Mouse (Mus musculus) forebrain, embryonic 15.5 days (tissue): ENCODE results near the gene Eif3m. TPM values are rescaled to one million over a fixed set of nuclear protein-coding genes. Genes with fewer than 3 reads are reported as not detected.

Experiments used
- ATAC-seq: fragments of 200-750 bp; cut with Nextera tagmentation; replicated peaks from 2 replicates; pipeline ENCODE4 v1.8.0; 2017; ENCODE audit warnings: mild to moderate bottlenecking, moderate TSS enrichment, moderate library complexity
- H3K27ac ChIP-seq: fragments of 300-500 bp; sonication (generic); replicated peaks from 2 replicates; pipeline ENCODE4 v1.5.1; 2015; ENCODE audit warnings: mild to moderate bottlenecking, inconsistent platforms
- H3K27me3 ChIP-seq: fragments of 300-500 bp; sonication (generic); 2 replicates; pipeline ENCODE4 v1.6.1; 2015; ENCODE audit warnings: inconsistent platforms
- H3K36me3 ChIP-seq: fragments of 300-500 bp; sonication (generic); 2 replicates; pipeline ENCODE4 v1.6.1; 2015; ENCODE audit warnings: mild to moderate bottlenecking, inconsistent platforms
- H3K4me1 ChIP-seq: fragments of 300-500 bp; sonication (generic); 2 replicates; pipeline ENCODE4 v1.6.1; 2015; ENCODE audit warnings: inconsistent platforms
- H3K4me2 ChIP-seq: fragments of 300-500 bp; sonication (generic); replicated peaks from 2 replicates; pipeline ENCODE4 v1.6.1; 2015; ENCODE audit warnings: mild to moderate bottlenecking, inconsistent platforms
- H3K4me3 ChIP-seq: fragments of 300-500 bp; sonication (generic); 2 replicates; pipeline ENCODE4 v1.5.1; 2015; ENCODE audit warnings: mild to moderate bottlenecking, inconsistent platforms
- H3K9ac ChIP-seq: fragments of 300-500 bp; sonication (generic); replicated peaks from 2 replicates; pipeline ENCODE4 v1.6.1; 2015; ENCODE audit warnings: mild to moderate bottlenecking, inconsistent platforms
- H3K9me3 ChIP-seq: fragments of 300-500 bp; sonication (generic); 2 replicates; pipeline ENCODE4 v1.6.1; 2016; ENCODE audit warnings: inconsistent platforms
- WGBS: fragments of 180-500 bp; shearing (Covaris S2); methylation state at CpG from one replicate; pipeline ENCODE4 v1.1.7; 2015; ENCODE audit warnings: mixed read lengths; 5-methylcytosine and 5-hydroxymethylcytosine counted together
- polyA plus RNA-seq: library from polyadenylated mRNA; unstranded; fragments of >200 nt; fragmentation: Nextera tagmentation; extraction: Ambion mirVana; gene quantifications from 2 replicates; pipeline ENCODE4 v1.2.1, GENCODE M21; 2015

Eif3m gene
- polyA plus RNA-seq = 199 and 201 TPM in 2 replicates

DNA sequence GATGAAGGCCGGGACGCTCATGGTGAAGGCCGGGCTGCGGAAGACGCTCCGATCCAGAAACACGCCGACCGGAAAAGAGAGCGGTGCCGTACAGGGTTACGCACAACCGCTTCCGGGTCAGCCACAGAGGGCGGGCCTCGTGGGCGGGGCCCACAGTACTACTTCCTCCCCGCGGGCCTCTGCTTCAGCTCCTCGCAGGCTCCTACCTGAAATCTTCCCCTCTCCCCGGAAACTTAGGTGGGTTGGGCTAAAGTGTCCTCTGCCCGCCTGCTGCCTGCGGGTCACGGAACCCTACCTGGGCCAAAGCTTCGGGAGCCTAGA lies at the start of gene Eif3m:
TSS of gene Eif3m (minus strand) at position 114 of the 321 bp plus-strand sequence.
- under 1% methylated on average over 25 of the region's 25 CpGs for WGBS
- H3K27ac ChIP-seq = peak within 1 kb of the TSS; percentile 90
- H3K9ac ChIP-seq = peak within 1 kb of the TSS; percentile 71
- H3K4me1 ChIP-seq = peaks cover 19% of the 10 kb centered on the region
- no peaks in the 10 kb centered on the region for H3K9me3 ChIP-seq
- peaks cover 13% of the 10 kb centered on the region for H3K36me3 ChIP-seq
- H3K4me3 ChIP-seq = peak within 1 kb of the TSS; percentile 91
- peak; percentile 100 for ATAC-seq
- peak within 1 kb of the TSS; percentile 63 for H3K4me2 ChIP-seq
- no peaks in the 10 kb centered on the region for H3K27me3 ChIP-seq

DNA sequence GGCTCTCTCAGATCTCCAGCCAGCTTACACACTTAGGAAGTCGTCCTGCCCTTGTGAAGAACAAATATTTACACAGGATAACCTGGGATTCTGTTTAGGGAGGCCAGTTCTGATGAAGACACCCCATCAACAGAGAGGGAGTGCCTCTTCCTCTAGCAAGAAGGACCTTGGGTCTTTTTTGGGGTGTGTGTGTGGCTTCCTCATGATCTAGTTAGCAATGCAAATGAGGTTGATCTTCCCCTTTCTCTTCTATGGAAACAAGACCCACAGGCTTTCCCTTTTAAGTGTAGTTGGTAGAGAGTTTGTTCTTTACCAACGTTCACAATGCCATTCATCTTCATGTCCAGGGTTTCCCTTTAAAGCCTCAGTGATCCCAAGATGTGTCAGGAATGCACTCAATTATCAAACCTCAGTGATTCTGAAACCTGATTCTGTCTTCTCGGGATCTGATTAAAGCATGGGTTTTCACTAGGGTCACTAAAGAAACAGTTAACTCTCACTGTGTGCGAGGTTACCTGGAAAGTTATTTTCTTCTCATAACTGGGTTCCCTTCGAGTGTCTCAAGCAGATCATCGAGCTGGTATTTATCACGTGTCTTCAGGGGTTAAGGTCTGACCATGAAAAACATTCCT lies 46.0 kb upstream of the Eif3m start:
- H3K27ac ChIP-seq = no peak overlapping the region
- H3K4me3 ChIP-seq = no peak overlapping the region
- 49% methylated on average over 7 of the region's 7 CpGs for WGBS
- no peaks in the 10 kb centered on the region for H3K4me1 ChIP-seq
- no peak for ATAC-seq
- H3K4me2 ChIP-seq = no peak overlapping the region
- no peaks in the 10 kb centered on the region for H3K36me3 ChIP-seq
- H3K9me3 ChIP-seq = no peaks in the 10 kb centered on the region
- H3K9ac ChIP-seq = no peak overlapping the region
- no peaks in the 10 kb centered on the region for H3K27me3 ChIP-seq

DNA sequence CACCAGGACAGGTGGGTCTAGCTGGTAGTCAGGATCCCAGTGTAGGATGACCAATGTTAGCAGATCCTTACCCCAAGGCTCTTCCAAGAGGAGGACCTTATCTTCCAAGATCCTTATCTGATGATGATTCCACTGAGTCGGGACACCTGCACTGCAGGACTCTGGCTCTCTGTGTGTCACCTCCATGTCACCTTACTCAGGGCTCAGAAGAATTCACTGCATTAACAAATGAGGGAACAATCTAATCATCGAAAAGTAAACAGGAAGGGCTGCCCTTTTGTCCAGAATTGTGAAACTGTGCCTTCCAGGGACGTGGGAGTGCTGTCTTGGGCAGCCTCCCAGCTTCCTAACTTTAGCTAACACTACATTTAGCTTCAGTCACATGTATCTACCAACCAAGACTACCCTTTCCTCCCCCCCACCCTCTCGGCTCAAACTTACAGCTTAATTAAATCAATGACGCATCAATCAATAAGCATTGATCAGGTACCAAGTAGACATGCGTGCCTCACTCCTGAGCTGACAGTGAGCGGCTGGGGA lies 41.8 kb upstream of the Eif3m start:
- Histone ChIP-seq H3K4me3 (no peak overlapping the region), H3K9me3 (no peaks in the 10 kb centered on the region), H3K36me3 (no peaks in the 10 kb centered on the region), H3K4me1 (no peaks in the 10 kb centered on the region), H3K27ac (no peak overlapping the region), H3K27me3 (no peaks in the 10 kb centered on the region), H3K4me2 (no peak overlapping the region), H3K9ac (no peak overlapping the region)
- ATAC-seq = no peak
- 84% methylated on average over 7 of the region's 7 CpGs for WGBS

DNA sequence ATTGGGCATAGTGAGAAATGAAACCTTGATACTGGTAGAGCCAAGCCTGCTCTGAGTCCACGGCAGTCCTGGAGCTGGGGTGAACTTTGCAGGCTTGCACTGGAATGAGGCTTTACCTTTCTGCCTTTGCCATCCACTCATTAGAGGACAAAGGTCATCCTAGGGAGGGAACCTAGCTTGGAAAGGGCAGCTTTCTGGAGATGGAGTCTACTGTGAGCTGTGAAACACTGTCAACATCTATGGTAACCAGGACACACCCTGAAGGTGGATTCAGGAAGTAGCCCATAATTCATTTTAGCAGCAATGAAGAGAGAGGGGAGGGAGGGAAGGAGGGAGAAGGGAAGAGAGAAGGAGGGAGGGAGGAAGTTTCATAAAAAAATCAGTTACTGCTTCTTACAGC lies 38.6 kb upstream of the Eif3m start:
- no peaks in the 10 kb centered on the region for H3K4me1 ChIP-seq
- no peak for ATAC-seq
- no peaks in the 10 kb centered on the region for H3K9me3 ChIP-seq
- H3K9ac ChIP-seq = no peak overlapping the region
- no peaks in the 10 kb centered on the region for H3K36me3 ChIP-seq
- H3K4me3 ChIP-seq = no peak overlapping the region
- no peak overlapping the region for H3K4me2 ChIP-seq
- no peak overlapping the region for H3K27ac ChIP-seq
- no peaks in the 10 kb centered on the region; the same call in 1 of the 2 replicates for H3K27me3 ChIP-seq
- 85% methylated on average over 1 of the region's 1 CpGs for WGBS

DNA sequence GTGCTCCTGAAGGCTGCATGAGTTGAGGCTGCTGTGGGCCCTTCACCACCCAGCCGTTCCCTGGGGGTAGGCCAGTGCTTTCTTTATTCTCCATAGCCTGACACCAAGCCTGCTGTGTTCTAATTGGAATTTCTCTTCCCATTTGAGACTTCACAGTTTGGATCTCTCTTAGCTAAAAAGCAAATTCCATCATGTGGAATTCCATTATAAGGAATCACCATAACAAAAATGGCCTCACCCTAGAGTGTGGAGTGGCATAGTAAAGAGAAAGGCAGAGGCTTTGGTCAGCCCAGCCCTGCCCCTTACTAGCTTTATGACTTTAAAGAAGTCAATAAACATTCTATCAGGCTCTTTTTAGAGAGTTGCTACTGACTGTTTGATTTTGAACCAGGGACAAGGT lies 31.4 kb upstream of the Eif3m start:
- no peaks in the 10 kb centered on the region for H3K4me1 ChIP-seq

DNA sequence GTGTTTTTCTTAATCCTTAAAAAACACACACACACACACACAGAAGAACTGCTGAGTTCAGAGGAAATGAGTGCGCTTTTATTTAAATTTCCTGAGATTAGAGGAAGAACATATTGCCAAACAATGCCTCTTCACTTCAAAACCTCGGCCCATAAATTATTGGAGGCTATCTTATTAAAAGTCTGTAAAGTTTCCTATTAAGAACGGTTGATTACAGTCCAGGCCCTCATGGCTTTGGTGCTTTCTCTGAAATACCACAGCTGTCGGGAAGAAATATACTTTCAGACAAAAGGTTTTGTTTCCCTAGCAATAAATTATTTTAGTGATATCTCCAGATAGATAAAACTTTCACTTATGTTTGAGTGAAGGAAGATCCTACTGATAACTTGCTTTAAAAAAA lies 26.3 kb upstream of the Eif3m start:
- no peak for ATAC-seq
- no peak overlapping the region for H3K4me2 ChIP-seq
- no peaks in the 10 kb centered on the region for H3K27me3 ChIP-seq
- 65% methylated on average over 4 of the region's 4 CpGs for WGBS
- no peak overlapping the region for H3K4me3 ChIP-seq
- H3K9me3 ChIP-seq = no peaks in the 10 kb centered on the region
- no peaks in the 10 kb centered on the region for H3K4me1 ChIP-seq
- H3K27ac ChIP-seq = no peak overlapping the region
- no peaks in the 10 kb centered on the region for H3K36me3 ChIP-seq
- H3K9ac ChIP-seq = no peak overlapping the region

More for the DNA sequence above, 31.4 kb upstream of the Eif3m start:
- no peaks in the 10 kb centered on the region; the same call in 1 of the 2 replicates for H3K27me3 ChIP-seq
- H3K9ac ChIP-seq = no peak overlapping the region
- H3K4me2 ChIP-seq = no peak overlapping the region
- H3K36me3 ChIP-seq = no peaks in the 10 kb centered on the region
- no peak overlapping the region for H3K4me3 ChIP-seq
- H3K27ac ChIP-seq = no peak overlapping the region
- no peaks in the 10 kb centered on the region for H3K9me3 ChIP-seq
- no peak for ATAC-seq
- WGBS = 44% methylated on average over 1 of the region's 1 CpGs

DNA sequence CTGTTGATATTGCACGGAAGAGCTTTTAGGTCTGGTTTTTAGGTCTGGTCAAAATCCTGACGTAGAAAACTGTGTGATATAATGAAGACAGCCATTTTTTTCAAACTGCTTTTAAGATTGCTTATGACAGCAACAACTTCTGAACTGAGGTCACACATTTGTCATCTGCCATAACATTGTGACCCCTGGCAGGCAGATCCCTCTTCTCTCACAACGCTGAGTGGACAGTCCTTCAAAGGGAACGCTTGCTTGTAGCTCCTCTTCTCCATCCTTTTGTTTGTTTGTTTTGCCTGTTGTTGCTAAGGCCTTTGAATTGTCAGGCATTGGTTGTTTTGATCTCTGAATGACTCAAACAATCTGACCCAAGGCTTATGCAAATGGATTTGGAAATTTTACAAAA lies 24.0 kb upstream of the Eif3m start:
- no peaks in the 10 kb centered on the region for H3K9me3 ChIP-seq
- 79% methylated on average over 4 of the region's 4 CpGs for WGBS
- no peaks in the 10 kb centered on the region for H3K27me3 ChIP-seq
- H3K27ac ChIP-seq = no peak overlapping the region
- no peak overlapping the region for H3K4me2 ChIP-seq
- H3K36me3 ChIP-seq = no peaks in the 10 kb centered on the region
- H3K4me1 ChIP-seq = no peaks in the 10 kb centered on the region
- no peak overlapping the region for H3K4me3 ChIP-seq
- no peak for ATAC-seq
- H3K9ac ChIP-seq = no peak overlapping the region

DNA sequence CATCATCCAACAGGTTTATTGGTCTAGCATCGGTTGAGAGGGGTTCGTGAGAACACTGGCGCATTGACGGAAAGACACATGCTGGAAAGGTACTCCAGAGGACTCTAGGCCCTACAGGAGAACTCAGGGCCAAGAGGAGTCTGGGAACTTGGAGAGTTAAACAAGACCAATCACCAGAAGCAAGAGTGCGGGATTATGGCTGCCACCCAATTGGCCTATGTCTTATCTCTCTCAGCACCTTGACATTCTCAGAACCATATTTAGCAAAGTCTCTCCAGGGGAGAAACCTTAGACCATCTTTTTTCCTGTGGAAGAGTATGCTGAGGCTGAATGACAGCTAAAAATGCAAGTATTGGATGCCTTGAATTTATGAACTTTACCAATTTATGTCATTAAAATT lies 22.0 kb upstream of the Eif3m start:
- H3K4me1 ChIP-seq = no peaks in the 10 kb centered on the region

DNA sequence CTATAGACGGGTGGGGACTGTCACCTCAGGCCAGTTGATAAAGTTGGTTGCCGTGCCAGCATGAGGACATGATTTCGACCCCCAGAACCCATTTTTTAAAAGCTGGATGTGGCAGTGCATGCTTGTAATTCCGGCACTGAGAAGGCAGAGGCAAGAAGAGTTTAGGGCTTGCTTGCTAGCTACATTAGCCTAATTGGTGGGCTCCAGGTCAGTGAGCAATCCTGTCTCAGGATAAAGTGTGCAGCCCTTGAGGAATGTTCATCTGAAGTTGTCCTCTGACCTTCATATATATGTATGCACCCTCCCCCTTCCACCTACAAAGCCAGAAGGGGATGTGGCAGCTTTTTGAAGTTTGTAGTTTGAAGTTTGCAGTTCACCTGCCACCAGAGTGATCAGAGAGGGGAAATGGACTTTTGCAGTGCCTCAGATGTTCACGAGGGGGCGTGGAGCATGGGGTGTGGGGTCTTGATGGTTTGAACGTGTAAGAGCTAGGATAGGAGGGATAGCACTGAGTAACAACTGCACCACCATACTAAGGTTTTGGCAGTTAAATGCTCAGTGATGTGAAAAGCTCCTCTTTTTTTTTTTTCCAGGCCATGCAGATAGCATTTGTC lies 21.2 kb upstream of the Eif3m start:
- Histone ChIP-seq H3K36me3 (no peaks in the 10 kb centered on the region), H3K4me2 (no peak overlapping the region), H3K4me3 (no peak overlapping the region), H3K9ac (no peak overlapping the region), H3K27me3 (no peaks in the 10 kb centered on the region), H3K9me3 (no peaks in the 10 kb centered on the region), H3K27ac (no peak overlapping the region), H3K4me1 (no peaks in the 10 kb centered on the region)
- ATAC-seq = no peak
- WGBS = 83% methylated on average over 7 of the region's 7 CpGs

More for the DNA sequence above, 22.0 kb upstream of the Eif3m start:
- Histone ChIP-seq H3K4me2 (no peak overlapping the region), H3K27me3 (no peaks in the 10 kb centered on the region), H3K9ac (no peak overlapping the region), H3K9me3 (no peaks in the 10 kb centered on the region), H3K4me3 (no peak overlapping the region), H3K27ac (no peak overlapping the region), H3K36me3 (no peaks in the 10 kb centered on the region)
- ATAC-seq = no peak
- WGBS = 96% methylated on average over 5 of the region's 5 CpGs

DNA sequence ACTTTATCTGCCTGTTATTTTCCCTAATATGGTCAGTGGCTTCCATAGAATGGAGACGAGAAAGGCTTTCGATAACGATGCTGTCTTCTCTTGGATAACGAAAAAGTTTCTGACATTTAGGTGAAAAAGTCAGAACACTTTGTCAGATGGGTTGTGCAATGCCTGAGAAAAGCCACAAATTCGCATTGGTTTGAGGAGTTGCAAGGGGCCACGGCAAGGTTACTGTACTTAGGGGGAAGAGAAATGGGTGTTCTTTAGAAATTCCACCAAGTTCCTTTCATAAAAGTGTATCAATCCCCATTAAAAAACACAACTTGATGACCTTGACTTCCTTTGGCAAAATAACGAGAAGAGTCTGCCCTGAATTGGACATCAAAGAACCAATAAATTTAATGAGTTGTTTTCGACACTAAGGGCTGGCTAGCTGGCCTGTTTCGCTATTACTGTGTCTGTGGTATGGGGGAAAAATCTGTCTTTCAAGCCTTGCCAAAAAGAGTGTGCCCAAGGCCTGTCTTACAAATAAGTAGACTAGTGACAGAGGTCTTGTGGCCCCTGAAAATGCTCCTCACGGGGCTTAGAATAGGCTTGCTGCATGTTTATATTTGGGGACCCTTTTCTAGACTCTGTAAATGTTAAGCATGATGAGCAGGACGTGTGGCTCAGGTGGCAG lies 19.7 kb upstream of the Eif3m start:
- Histone ChIP-seq H3K9me3 (no peaks in the 10 kb centered on the region), H3K4me3 (no peak overlapping the region), H3K36me3 (no peaks in the 10 kb centered on the region), H3K27me3 (no peaks in the 10 kb centered on the region), H3K4me2 (no peak overlapping the region), H3K27ac (no peak overlapping the region), H3K9ac (no peak overlapping the region), H3K4me1 (no peaks in the 10 kb centered on the region)
- no peak for ATAC-seq
- WGBS = 51% methylated on average over 11 of the region's 11 CpGs

DNA sequence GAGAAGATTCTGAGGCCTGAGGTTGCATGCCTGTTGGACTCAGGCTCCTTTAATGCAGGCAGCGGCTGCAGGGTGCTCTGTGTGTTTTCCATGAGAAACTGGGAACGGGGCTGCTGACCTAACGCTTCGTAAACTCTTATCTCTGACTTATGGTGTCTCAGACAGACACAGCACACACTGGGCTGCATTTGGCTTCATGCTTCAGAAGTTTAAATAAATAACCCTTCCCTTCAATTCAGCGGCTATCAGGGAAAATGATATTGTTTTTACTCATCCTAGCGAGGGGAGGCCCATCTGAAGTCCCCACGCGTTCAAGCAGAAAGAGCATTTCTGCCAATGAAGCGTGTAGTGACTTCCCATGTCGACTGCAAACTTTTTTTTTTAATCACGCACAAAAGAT lies 19.1 kb upstream of the Eif3m start:
- no peak overlapping the region for H3K27ac ChIP-seq
- no peaks in the 10 kb centered on the region for H3K4me1 ChIP-seq
- no peak overlapping the region for H3K4me2 ChIP-seq
- H3K27me3 ChIP-seq = no peaks in the 10 kb centered on the region
- no peak overlapping the region for H3K4me3 ChIP-seq
- no peak for ATAC-seq
- 31% methylated on average over 11 of the region's 11 CpGs for WGBS
- H3K36me3 ChIP-seq = no peaks in the 10 kb centered on the region
- H3K9me3 ChIP-seq = no peaks in the 10 kb centered on the region
- no peak overlapping the region for H3K9ac ChIP-seq

DNA sequence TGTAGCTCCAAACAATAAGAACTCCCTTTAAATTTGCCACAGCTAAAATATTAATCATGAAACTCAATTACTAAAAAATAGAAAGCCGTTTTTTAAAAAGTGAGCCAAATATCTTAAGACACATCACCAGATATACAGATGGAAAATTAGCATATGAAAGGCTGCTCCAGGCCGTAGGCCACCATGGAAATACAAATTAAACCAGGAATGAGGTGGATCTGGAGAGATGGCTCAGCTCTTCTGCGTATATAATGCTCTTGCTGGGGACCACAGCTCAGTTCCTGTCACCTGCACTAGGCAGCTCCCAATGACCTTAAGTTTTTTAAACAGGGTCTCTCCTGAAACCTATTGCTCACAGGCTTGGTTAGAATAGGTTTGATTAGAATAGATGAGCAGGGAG lies 17.2 kb upstream of the Eif3m start:
- Histone ChIP-seq H3K27me3 (no peaks in the 10 kb centered on the region), H3K27ac (no peak overlapping the region), H3K9me3 (no peaks in the 10 kb centered on the region), H3K36me3 (no peaks in the 10 kb centered on the region), H3K4me3 (no peak overlapping the region), H3K4me1 (no peaks in the 10 kb centered on the region), H3K9ac (no peak overlapping the region), H3K4me2 (no peak overlapping the region)
- WGBS = 30% methylated on average over 3 of the region's 3 CpGs
- no peak for ATAC-seq
